Mouse (Mus musculus): ENCODE results near the gene Snapc2. TPM values are rescaled to one million over a fixed set of nuclear protein-coding genes. Genes with fewer than 3 reads are reported as not detected.
A peak's percentile ranks its signal among the peaks of the same experiment; 100 is the strongest.
"Not testable (repeated sequence)": the region's sequence is repeated elsewhere in the genome, so short reads cannot be mapped to it uniquely, and the experiment has no call there.

The Snapc2 gene
- polyA plus RNA-seq, 1 experiment from 2014 or later = 61.9 TPM

- H3K27ac ChIP-seq (ENCODE audit: low read length) = no peak overlapping the region
- no peak overlapping the region for H3K4me3 ChIP-seq (ENCODE audit: low read length)
- peaks cover 29% of the 10 kb centered on the region for H3K4me1 ChIP-seq (ENCODE audit: insufficient read depth, low read length)
- peak; percentile 3; the same call in 1 of the 2 replicates for ATAC-seq (ENCODE audit: low FRiP score, low TSS enrichment)
- 43% methylated on average over 26 of the region's 26 CpGs for WGBS
- peaks cover 36% of the 10 kb centered on the region for H3K36me3 ChIP-seq (ENCODE audit: insufficient read depth, low read length)
- peak overlapping the region; percentile 14; the same call in 1 of the 2 replicates for H3K9ac ChIP-seq (replicated peaks; ENCODE audit: low read length)
- no peaks in the 10 kb centered on the region for H3K27me3 ChIP-seq (ENCODE audit: insufficient read depth, low read length)
- no peak overlapping the region for H3K4me2 ChIP-seq (replicated peaks; ENCODE audit: low read depth, low read length)
- no peaks in the 10 kb centered on the region for H3K9me3 ChIP-seq (ENCODE audit: low read length)
These were observed 2.4 kb upstream of the Snapc2 start for GRCm38 (mm10) chr8:4250306-4250970.

- ATAC-seq (ENCODE audit: low FRiP score, low TSS enrichment) = no peak
- Histone ChIP-seq H3K9ac (replicated peaks; ENCODE audit: low read length) (peak overlapping the region; percentile 96), H3K27ac (ENCODE audit: low read length) (no peak overlapping the region; the same call in 1 of the 2 replicates), H3K4me2 (replicated peaks; ENCODE audit: low read depth, low read length) (peak overlapping the region; percentile 72), H3K9me3 (ENCODE audit: low read length) (no peaks in the 10 kb centered on the region), H3K4me1 (ENCODE audit: insufficient read depth, low read length) (peaks cover 33% of the 10 kb centered on the region), H3K4me3 (ENCODE audit: low read length) (peak overlapping the region; percentile 95), H3K27me3 (ENCODE audit: insufficient read depth, low read length) (no peaks in the 10 kb centered on the region), H3K36me3 (ENCODE audit: insufficient read depth, low read length) (peaks cover 34% of the 10 kb centered on the region)
- 44% methylated on average over 8 of the region's 8 CpGs for WGBS
These were observed 642 bp upstream of the Snapc2 start for GRCm38 (mm10) chr8:4252116-4252760.

- Histone ChIP-seq H3K36me3 (ENCODE audit: insufficient read depth, low read length) (peaks cover 28% of the 10 kb centered on the region), H3K9me3 (ENCODE audit: low read length) (no peaks in the 10 kb centered on the region), H3K27ac (ENCODE audit: low read length) (no peak overlapping the region; the same call in 1 of the 2 replicates), H3K27me3 (ENCODE audit: insufficient read depth, low read length) (no peaks in the 10 kb centered on the region), H3K4me3 (ENCODE audit: low read length) (peak overlapping the region; percentile 95), H3K9ac (replicated peaks; ENCODE audit: low read length) (peak overlapping the region; percentile 96), H3K4me1 (ENCODE audit: insufficient read depth, low read length) (peaks cover 39% of the 10 kb centered on the region), H3K4me2 (replicated peaks; ENCODE audit: low read depth, low read length) (peak overlapping the region; percentile 72)
- 61% methylated on average over 6 of the region's 6 CpGs for WGBS
- no peak for ATAC-seq (ENCODE audit: low FRiP score, low TSS enrichment)
These were observed 1.1 kb downstream of the Snapc2 start for GRCm38 (mm10) chr8:4254001-4254400.

- H3K4me3 ChIP-seq (ENCODE audit: low read length); ATAC-seq (ENCODE audit: low FRiP score, low TSS enrichment); H3K9me3 ChIP-seq (ENCODE audit: low read length); H3K9ac ChIP-seq (replicated peaks; ENCODE audit: low read length); H3K27ac ChIP-seq (ENCODE audit: low read length); H3K4me2 ChIP-seq (replicated peaks; ENCODE audit: low read depth, low read length); H3K27me3 ChIP-seq (ENCODE audit: insufficient read depth, low read length): not testable (repeated sequence)
- Histone ChIP-seq H3K4me1 (ENCODE audit: insufficient read depth, low read length) (peaks cover 35% of the 10 kb centered on the region), H3K36me3 (ENCODE audit: insufficient read depth, low read length) (peaks cover 37% of the 10 kb centered on the region)
- 82% methylated on average over 7 of the region's 7 CpGs for WGBS
These were observed 2.6 kb downstream of the Snapc2 start for GRCm38 (mm10) chr8:4255471-4255870.

GRCm38 (mm10) chr8:4256911-4257310 lies 4.0 kb downstream of the Snapc2 start:
- Histone ChIP-seq H3K36me3 (ENCODE audit: insufficient read depth, low read length) (peaks cover 50% of the 10 kb centered on the region), H3K9me3 (ENCODE audit: low read length) (no peaks in the 10 kb centered on the region), H3K4me3 (ENCODE audit: low read length) (no peak overlapping the region), H3K9ac (replicated peaks; ENCODE audit: low read length) (no peak overlapping the region), H3K4me1 (ENCODE audit: insufficient read depth, low read length) (peaks cover 34% of the 10 kb centered on the region), H3K27ac (ENCODE audit: low read length) (no peak overlapping the region), H3K4me2 (replicated peaks; ENCODE audit: low read depth, low read length) (no peak overlapping the region), H3K27me3 (ENCODE audit: insufficient read depth, low read length) (no peaks in the 10 kb centered on the region)
- ATAC-seq (ENCODE audit: low FRiP score, low TSS enrichment) = no peak
- 46% methylated on average over 4 of the region's 4 CpGs for WGBS

GRCm38 (mm10) chr8:4257350-4257749 lies 4.5 kb downstream of the Snapc2 start:
- no peak for ATAC-seq (ENCODE audit: low FRiP score, low TSS enrichment)
- peak overlapping the region; percentile 89; the same call in 1 of the 2 replicates for H3K9ac ChIP-seq (replicated peaks; ENCODE audit: low read length)
- peaks cover 34% of the 10 kb centered on the region for H3K4me1 ChIP-seq (ENCODE audit: insufficient read depth, low read length)
- peak overlapping the region; percentile 86 for H3K4me3 ChIP-seq (ENCODE audit: low read length)
- no peaks in the 10 kb centered on the region for H3K27me3 ChIP-seq (ENCODE audit: insufficient read depth, low read length)
- WGBS = 80% methylated on average over 4 of the region's 4 CpGs
- no peak overlapping the region for H3K27ac ChIP-seq (ENCODE audit: low read length)
- H3K36me3 ChIP-seq (ENCODE audit: insufficient read depth, low read length) = peaks cover 53% of the 10 kb centered on the region
- peak overlapping the region; percentile 91 for H3K4me2 ChIP-seq (replicated peaks; ENCODE audit: low read depth, low read length)
- H3K9me3 ChIP-seq (ENCODE audit: low read length) = no peaks in the 10 kb centered on the region

- Histone ChIP-seq H3K4me1 (ENCODE audit: insufficient read depth, low read length) (peaks cover 31% of the 10 kb centered on the region), H3K9ac (replicated peaks; ENCODE audit: low read length) (peak overlapping the region; percentile 89), H3K4me3 (ENCODE audit: low read length) (peak overlapping the region; percentile 86), H3K27me3 (ENCODE audit: insufficient read depth, low read length) (no peaks in the 10 kb centered on the region), H3K4me2 (replicated peaks; ENCODE audit: low read depth, low read length) (peak overlapping the region; percentile 91), H3K9me3 (ENCODE audit: low read length) (no peaks in the 10 kb centered on the region), H3K27ac (ENCODE audit: low read length) (peak overlapping the region; percentile 70; the same call in 1 of the 2 replicates), H3K36me3 (ENCODE audit: insufficient read depth, low read length) (peaks cover 60% of the 10 kb centered on the region)
- peak; percentile 50 for ATAC-seq (ENCODE audit: low FRiP score, low TSS enrichment)
- 3% methylated on average over 35 of the region's 35 CpGs for WGBS
These were observed 5.4 kb downstream of the Snapc2 start for GRCm38 (mm10) chr8:4258233-4258632.

- H3K9ac ChIP-seq (replicated peaks; ENCODE audit: low read length) = peak overlapping the region; percentile 89
- under 1% methylated on average over 32 of the region's 32 CpGs for WGBS
- peaks cover 28% of the 10 kb centered on the region for H3K4me1 ChIP-seq (ENCODE audit: insufficient read depth, low read length)
- peaks cover 60% of the 10 kb centered on the region for H3K36me3 ChIP-seq (ENCODE audit: insufficient read depth, low read length)
- H3K4me3 ChIP-seq (ENCODE audit: low read length) = peak overlapping the region; percentile 86
- H3K4me2 ChIP-seq (replicated peaks; ENCODE audit: low read depth, low read length) = peak overlapping the region; percentile 91
- peak overlapping the region; percentile 70 for H3K27ac ChIP-seq (ENCODE audit: low read length)
- H3K9me3 ChIP-seq (ENCODE audit: low read length) = no peaks in the 10 kb centered on the region
- ATAC-seq (ENCODE audit: low FRiP score, low TSS enrichment) = peak; percentile 66
- H3K27me3 ChIP-seq (ENCODE audit: insufficient read depth, low read length) = no peaks in the 10 kb centered on the region
These were observed 5.8 kb downstream of the Snapc2 start for GRCm38 (mm10) chr8:4258678-4259077.

- ATAC-seq (ENCODE audit: low FRiP score, low TSS enrichment) = peak; percentile 92
- Histone ChIP-seq H3K9ac (replicated peaks; ENCODE audit: low read length) (peak within 1 kb of the TSS; percentile 89), H3K36me3 (ENCODE audit: insufficient read depth, low read length) (peaks cover 65% of the 10 kb centered on the region), H3K4me2 (replicated peaks; ENCODE audit: low read depth, low read length) (peak within 1 kb of the TSS; percentile 91), H3K4me3 (ENCODE audit: low read length) (peak within 1 kb of the TSS; percentile 86), H3K9me3 (ENCODE audit: low read length) (no peaks in the 10 kb centered on the region), H3K27ac (ENCODE audit: low read length) (peak within 1 kb of the TSS; percentile 70), H3K4me1 (ENCODE audit: insufficient read depth, low read length) (peaks cover 23% of the 10 kb centered on the region), H3K27me3 (ENCODE audit: insufficient read depth, low read length) (no peaks in the 10 kb centered on the region)
- WGBS = 4% methylated on average over 31 of the region's 33 CpGs
These were observed 6.4 kb downstream of the Snapc2 start, which contains the start of gene Ctxn1 for GRCm38 (mm10) chr8:4259125-4259804. Gene Ctxn1, minus strand, starts transcription at chr8:4259274.
